Mouse (Mus musculus) thymus, adult 2 months (tissue): ENCODE measurements around the gene Scn3b.

Experiments used
- CTCF ChIP-seq: fragments of 200-500 bp; IDR thresholded peaks from 2 replicates; pipeline ENCODE4 v1.5.1; 2012; ENCODE audit warnings: mild to moderate bottlenecking, control low read depth, low read length, moderate library complexity, borderline replicate concordance; ENCODE audit not compliant: control insufficient read depth, poor library complexity, insufficient read depth; ENCODE audit errors: extremely low read depth
- POLR2A ChIP-seq: fragments of 200-500 bp; IDR thresholded peaks from 2 replicates; pipeline ENCODE4 v1.6.1; 2012; ENCODE audit warnings: mild to moderate bottlenecking, low read length, control low read depth, moderate library complexity; ENCODE audit not compliant: control insufficient read depth, poor library complexity, insufficient read depth; ENCODE audit errors: extremely low read depth

GRCm38 (mm10) chr9:40292475-40292874, 23.5 kb downstream of the Scn3b start:
- no peak for TF ChIP-seq CTCF
- no peak for TF ChIP-seq POLR2A
